Mouse (Mus musculus) embryonic facial prominence, embryonic 11.5 days (tissue): ENCODE measurements around the gene Retreg3. TPM values are rescaled to one million over a fixed set of nuclear protein-coding genes. Genes with fewer than 3 reads are reported as not detected.

Source experiments
- ATAC-seq: fragments of 200-750 bp; cut with Nextera tagmentation; replicated peaks from 2 replicates; pipeline ENCODE4 v1.8.0; 2017; ENCODE audit warnings: low read depth; ENCODE audit not compliant: insufficient number of reproducible peaks, low FRiP score, low TSS enrichment
- DNase-seq: peaks from one replicate; pipeline ENCODE4 v3.0.0-alpha.2; 2015; ENCODE audit warnings: low spot score
- H3K27ac ChIP-seq: fragments of 300-500 bp; sonication (generic); replicated peaks from 2 replicates; pipeline ENCODE4 v1.5.1; 2014; ENCODE audit warnings: mild to moderate bottlenecking, low read depth, low read length, control low read depth
- H3K27me3 ChIP-seq: fragments of 300-500 bp; sonication (generic); 2 replicates; pipeline ENCODE4 v1.6.1; 2014; ENCODE audit warnings: mild to moderate bottlenecking, low read length, moderate library complexity, mixed read lengths; ENCODE audit not compliant: control insufficient read depth, insufficient read depth
- H3K36me3 ChIP-seq: fragments of 300-500 bp; sonication (generic); replicated peaks from 2 replicates; pipeline ENCODE4 v1.6.1; 2014; ENCODE audit warnings: low read depth, mild to moderate bottlenecking, low read length, moderate library complexity, mixed read lengths; ENCODE audit not compliant: control insufficient read depth, insufficient read depth
- H3K4me1 ChIP-seq: fragments of 300-500 bp; sonication (generic); 2 replicates; pipeline ENCODE4 v1.6.1; 2014; ENCODE audit warnings: low read length, mixed read lengths; ENCODE audit not compliant: control insufficient read depth, insufficient read depth
- H3K4me2 ChIP-seq: fragments of 300-500 bp; sonication (generic); 2 replicates; pipeline ENCODE4 v1.6.1; 2014; ENCODE audit warnings: low read depth, mild to moderate bottlenecking, control low read depth, low read length, moderate library complexity
- H3K4me3 ChIP-seq: fragments of 300-500 bp; sonication (generic); 2 replicates; pipeline ENCODE4 v1.5.1; 2014; ENCODE audit warnings: low read depth, low read length, control low read depth
- H3K9ac ChIP-seq: fragments of 300-500 bp; sonication (generic); replicated peaks from 2 replicates; pipeline ENCODE4 v1.6.1; 2014; ENCODE audit warnings: mild to moderate bottlenecking, control low read depth, low read length
- H3K9me3 ChIP-seq: fragments of 300-500 bp; sonication (generic); replicated peaks from 2 replicates; pipeline ENCODE4 v1.6.1; 2016; ENCODE audit warnings: mild to moderate bottlenecking, low read length, inconsistent platforms, mixed read lengths; ENCODE audit not compliant: control insufficient read depth
- WGBS: fragments of 180-500 bp; shearing (Covaris S2); extraction: QIAGEN DNeasy Blood & Tissue Kit; methylation state at CpG from one replicate; pipeline ENCODE4 v1.1.7; 2014; 5-methylcytosine and 5-hydroxymethylcytosine counted together
- polyA plus RNA-seq: library from polyadenylated mRNA; unstranded; fragments of >200 nt; fragmentation: Nextera tagmentation; extraction: Ambion mirVana; gene quantifications from 2 replicates; pipeline ENCODE4 v1.2.1, GENCODE M21; 2014

Retreg3 gene
- polyA plus RNA-seq, 1 experiment from 2014 or later: 10.7 TPM

DNA sequence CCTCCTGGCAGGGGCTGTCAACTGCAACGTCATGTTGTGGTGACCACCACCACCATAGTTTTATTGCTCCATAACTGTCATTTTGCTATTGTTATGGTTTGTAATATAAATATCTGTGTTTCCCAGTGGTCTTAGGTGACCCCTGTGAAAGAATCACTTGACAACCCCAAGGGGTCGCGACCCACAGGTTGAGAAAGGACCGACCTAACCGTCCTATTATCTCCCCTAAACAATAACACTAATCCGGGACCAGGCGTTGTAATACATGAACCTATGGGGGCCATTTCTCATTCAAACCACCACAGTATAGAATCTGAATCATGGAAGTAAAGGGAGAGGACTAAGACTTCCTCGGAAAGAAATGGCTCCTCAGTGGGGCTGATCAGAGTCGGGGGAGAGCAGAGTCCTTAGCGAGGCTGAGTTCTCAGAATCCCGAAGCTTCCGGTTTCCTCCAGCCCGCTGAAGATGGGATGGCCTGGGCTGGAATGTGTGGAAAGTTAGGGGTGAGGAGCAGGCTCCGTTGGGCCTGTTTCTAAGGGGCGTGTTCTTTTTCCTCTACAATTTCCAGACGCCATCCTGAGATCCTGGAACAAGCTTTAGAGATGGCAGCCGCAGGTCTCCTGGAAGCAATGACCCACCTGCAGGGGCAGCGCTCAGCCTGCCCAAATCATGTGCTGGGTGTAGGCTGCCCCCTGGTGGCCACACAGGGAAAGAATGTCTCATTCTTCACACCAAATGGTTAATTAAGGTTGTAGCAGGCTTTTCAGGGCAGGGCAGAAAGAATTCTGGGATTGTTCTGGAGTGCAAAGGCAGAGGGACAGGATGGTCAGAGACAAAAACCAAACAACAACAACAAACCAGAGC lies 52.9 kb downstream of the Retreg3 start:
- H3K4me3 ChIP-seq: no peak overlapping the region
- peaks cover 5% of the 10 kb centered on the region for H3K4me1 ChIP-seq
- ATAC-seq (no peak), DNase-seq (peak; percentile 87)
- WGBS: 24% methylated on average over 18 of the region's 18 CpGs
- no peaks in the 10 kb centered on the region for H3K9me3 ChIP-seq
- H3K27me3 ChIP-seq: 0 out of 2 replicates have a peak, but pooled peaks cover 1% of the 10 kb centered on the region
- no peak overlapping the region for H3K27ac ChIP-seq
- no peaks in the 10 kb centered on the region for H3K36me3 ChIP-seq
- peak overlapping the region; percentile 14 for H3K4me2 ChIP-seq
- H3K9ac ChIP-seq: no peak overlapping the region

DNA sequence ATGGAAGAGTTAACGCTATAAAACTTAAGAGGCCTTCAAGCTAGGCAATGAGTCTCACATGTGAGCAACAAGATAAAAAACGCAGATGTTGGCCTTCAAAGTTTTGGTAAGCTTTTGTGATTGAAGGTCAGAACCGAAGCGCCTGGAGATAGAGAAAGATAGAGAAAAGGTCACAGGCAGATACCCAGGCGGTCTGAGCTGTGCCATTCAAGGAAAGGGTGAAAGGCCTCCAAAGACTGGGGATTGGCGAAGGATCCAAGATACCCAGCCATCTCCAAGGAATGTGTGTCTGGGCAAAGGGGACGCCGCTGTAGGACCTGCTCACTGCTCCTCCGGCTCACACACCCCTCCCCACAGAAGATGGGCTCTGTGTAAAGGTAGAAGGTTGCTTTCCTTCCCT lies 54.7 kb downstream of the Retreg3 start:
- no peaks in the 10 kb centered on the region for H3K36me3 ChIP-seq
- no peak overlapping the region for H3K9ac ChIP-seq
- 93% methylated on average over 9 of the region's 9 CpGs for WGBS
- no peaks in the 10 kb centered on the region for H3K27me3 ChIP-seq
- DNase-seq (no peak), ATAC-seq (no peak)
- peaks cover 5% of the 10 kb centered on the region for H3K4me1 ChIP-seq
- no peaks in the 10 kb centered on the region for H3K9me3 ChIP-seq
- no peak overlapping the region for H3K4me2 ChIP-seq
- no peak overlapping the region for H3K27ac ChIP-seq
- H3K4me3 ChIP-seq: no peak overlapping the region

DNA sequence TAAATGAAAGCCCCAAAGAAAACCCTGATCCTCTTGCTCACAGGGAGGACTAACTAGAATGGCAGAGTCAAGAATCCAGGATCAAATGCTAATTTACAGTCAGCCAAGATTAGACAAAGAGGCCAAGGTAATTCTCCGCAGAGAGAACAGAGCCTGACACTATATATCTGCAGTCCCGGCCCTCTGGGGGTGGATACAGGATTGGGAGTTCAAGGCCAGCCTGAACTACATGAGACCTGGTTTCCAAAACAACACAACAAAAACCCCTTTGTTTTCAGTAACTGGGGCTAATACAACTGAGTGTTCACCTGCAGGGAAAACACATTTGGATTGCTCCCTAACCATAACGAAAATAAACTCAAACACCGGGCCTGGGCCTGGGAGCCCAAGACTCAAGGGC lies 55.2 kb downstream of the Retreg3 start:
- Histone ChIP-seq H3K36me3 (no peaks in the 10 kb centered on the region), H3K4me1 (peaks cover 5% of the 10 kb centered on the region), H3K9ac (no peak overlapping the region), H3K27ac (no peak overlapping the region), H3K4me2 (no peak overlapping the region), H3K4me3 (no peak overlapping the region), H3K27me3 (no peaks in the 10 kb centered on the region), H3K9me3 (no peaks in the 10 kb centered on the region)
- DNase-seq: no peak
- ATAC-seq: no peak
- 80% methylated on average over 4 of the region's 4 CpGs for WGBS

DNA sequence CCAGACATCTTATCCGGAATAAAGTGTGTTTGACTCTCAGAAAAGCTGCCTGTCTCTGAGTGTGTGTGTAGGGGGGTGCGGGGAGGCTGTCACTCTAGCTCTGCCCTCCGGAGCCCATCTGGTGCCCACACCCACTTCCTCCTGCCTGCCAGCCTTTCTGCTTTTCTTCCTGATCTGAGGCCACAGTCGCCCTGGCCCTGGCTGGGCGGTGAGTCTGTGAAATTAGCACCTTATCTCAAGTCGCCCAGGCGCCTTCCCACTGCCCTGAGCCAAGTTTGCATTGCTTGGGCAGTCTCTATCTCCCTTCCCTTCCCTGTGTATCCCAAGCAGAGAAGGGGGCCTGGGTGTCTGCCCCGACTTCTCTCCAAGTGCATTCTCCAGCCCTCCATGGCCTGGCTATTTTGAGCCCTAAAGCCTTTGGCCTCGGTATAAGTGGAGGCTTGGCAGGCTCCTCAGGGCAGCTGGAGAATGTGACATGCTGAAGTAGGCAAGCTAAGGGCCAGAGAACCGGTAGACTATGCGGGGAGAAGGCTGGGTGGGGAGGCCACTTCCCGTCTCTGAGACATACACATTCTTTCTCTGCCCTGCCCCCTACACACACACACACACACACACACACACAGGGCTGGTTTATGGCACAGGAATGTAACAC lies 55.9 kb downstream of the Retreg3 start:
- Histone ChIP-seq H3K36me3 (no peaks in the 10 kb centered on the region), H3K4me2 (no peak overlapping the region), H3K4me1 (peaks cover 5% of the 10 kb centered on the region), H3K27ac (peak overlapping the region; percentile 29), H3K4me3 (no peak overlapping the region), H3K27me3 (no peaks in the 10 kb centered on the region), H3K9ac (peak overlapping the region; percentile 13; the same call in 1 of the 2 replicates), H3K9me3 (no peaks in the 10 kb centered on the region)
- no peak for ATAC-seq
- 44% methylated on average over 12 of the region's 12 CpGs for whole genome bisulfite sequencing
- no peak for DNase-seq

DNA sequence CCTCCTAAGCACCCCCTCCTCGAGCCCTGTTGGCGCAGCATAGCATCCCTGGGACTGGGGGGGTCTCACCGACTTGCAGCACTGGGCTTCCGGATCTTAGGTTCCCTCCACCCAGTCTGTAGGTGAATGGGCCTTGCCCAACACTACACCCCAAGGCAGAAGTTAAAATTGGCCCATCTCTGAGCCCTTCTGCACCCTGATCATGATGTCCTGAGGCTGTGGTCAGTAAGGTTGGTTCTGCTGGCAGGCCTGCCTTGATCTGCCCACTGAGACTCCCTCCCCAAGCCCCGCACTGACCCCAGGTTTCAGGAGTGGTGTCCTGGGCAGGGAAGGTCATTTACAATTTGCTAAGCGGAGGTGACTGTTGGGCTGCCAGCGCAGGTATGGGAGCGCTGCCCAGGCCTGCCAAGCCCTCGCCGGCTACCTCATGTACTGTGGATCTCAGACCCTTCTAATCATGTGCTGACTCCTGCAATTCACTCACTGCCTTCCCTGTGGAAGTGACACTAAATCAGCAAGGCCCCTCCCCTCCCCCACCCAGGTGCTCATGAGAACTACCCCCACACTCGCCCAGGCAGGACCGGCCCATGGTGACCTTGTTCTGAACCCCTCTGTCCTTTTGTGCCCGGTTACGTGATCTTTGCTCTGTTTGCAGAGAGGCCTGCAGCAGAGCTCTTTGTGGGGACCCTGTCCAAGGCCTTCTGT lies 56.6 kb downstream of the Retreg3 start:
- H3K4me2 ChIP-seq: no peak overlapping the region
- H3K27me3 ChIP-seq: no peaks in the 10 kb centered on the region
- 72% methylated on average over 14 of the region's 14 CpGs for WGBS
- peaks cover 5% of the 10 kb centered on the region for H3K4me1 ChIP-seq
- H3K9ac ChIP-seq: 0 out of 2 replicates have a peak overlapping the region, but pooled peaks have one; percentile 13
- H3K27ac ChIP-seq: peak overlapping the region; percentile 29
- no peaks in the 10 kb centered on the region for H3K36me3 ChIP-seq
- ATAC-seq: no peak
- no peaks in the 10 kb centered on the region for H3K9me3 ChIP-seq
- no peak overlapping the region for H3K4me3 ChIP-seq
- no peak for DNase-seq

DNA sequence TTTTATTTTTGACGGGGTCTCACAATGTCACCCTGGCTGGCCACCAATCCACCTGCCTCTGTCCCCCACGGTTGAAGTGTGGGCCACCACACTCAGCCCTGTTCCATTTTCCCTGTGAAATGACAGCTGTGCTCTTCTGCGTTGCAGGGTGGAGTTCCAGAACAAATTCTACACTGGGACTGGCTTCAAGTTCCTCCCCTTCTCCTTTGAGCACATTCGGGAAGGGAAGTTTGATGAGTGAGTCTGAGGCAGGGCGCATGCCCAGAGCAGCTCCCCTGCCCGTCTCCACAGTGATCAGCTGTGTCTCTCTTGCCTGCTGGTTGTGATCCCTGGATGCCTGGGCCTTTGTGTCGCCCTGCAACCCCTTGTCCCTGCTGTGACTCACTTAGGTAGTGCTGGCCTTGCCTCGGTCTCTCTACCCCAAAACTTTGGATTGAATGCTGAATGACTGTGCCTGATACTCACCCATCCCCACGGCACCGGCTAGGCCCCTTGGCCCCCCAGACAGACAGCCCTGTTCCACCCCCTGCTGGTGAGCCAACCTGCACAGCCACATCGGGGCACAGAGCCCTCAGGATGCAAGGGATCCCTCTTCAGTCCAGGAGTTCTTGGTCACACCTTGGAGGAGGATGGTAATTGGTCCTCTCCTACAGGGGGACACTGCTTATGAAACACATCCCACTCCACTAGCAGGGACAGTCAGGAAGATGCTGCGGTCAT lies 57.4 kb downstream of the Retreg3 start:
- 77% methylated on average over 12 of the region's 12 CpGs for WGBS
- H3K9me3 ChIP-seq: no peaks in the 10 kb centered on the region
- DNase-seq (no peak), ATAC-seq (no peak)
- no peaks in the 10 kb centered on the region for H3K27me3 ChIP-seq
- no peak overlapping the region for H3K4me2 ChIP-seq
- no peaks in the 10 kb centered on the region for H3K36me3 ChIP-seq
- no peak overlapping the region for H3K4me3 ChIP-seq
- H3K9ac ChIP-seq: no peak overlapping the region
- peaks cover 5% of the 10 kb centered on the region for H3K4me1 ChIP-seq
- no peak overlapping the region for H3K27ac ChIP-seq

DNA sequence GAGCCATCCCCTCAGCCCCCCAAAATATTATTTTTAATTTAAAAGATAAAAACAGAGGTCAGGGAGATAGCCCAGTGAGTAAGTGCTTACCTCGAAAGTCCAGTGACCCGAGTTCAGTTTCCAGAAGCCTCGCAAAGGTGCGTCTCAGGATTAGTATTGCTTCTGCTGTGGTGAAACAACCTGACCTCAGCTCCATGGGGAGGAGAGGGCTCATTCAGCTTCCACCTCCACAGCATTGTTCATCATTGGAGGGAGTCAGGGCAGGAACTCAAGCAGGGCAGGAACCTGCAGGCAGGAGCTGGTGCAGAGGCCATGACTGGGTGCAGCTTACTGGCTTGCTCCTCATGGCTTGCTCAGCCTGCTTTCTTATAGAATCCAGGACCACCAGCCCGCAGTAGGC lies 58.6 kb downstream of the Retreg3 start:
- no peaks in the 10 kb centered on the region for H3K27me3 ChIP-seq
- H3K27ac ChIP-seq: no peak overlapping the region
- H3K36me3 ChIP-seq: no peaks in the 10 kb centered on the region
- peaks cover 5% of the 10 kb centered on the region for H3K4me1 ChIP-seq
- ATAC-seq (no peak), DNase-seq (no peak)
- no peak overlapping the region for H3K9ac ChIP-seq
- H3K4me3 ChIP-seq: no peak overlapping the region
- no peaks in the 10 kb centered on the region for H3K9me3 ChIP-seq
- no peak overlapping the region for H3K4me2 ChIP-seq
- 85% methylated on average over 5 of the region's 5 CpGs for WGBS
